Mouse (Mus musculus) CD8-positive naive resting alpha-beta T cell, adult 2 months (primary cell): ENCODE data around the gene Eif2s3y.
A peak's percentile ranks its signal among the peaks of the same experiment; 100 is the strongest.

ENCODE experiments used
- DNase-seq, 2 experiments: peaks; one replicate each; pipeline ENCODE4 v3.0.0; 2022; ENCODE audit warnings: low read depth in 2 of 2, low spot score in 2 of 2

Eif2s3y gene

GRCm38 (mm10) chrY:1009882-1010751, at the start of gene Eif2s3y:
Gene Eif2s3y, plus strand, starts transcription at chrY:1010543.
- peak in 1 of 2 experiments; percentile 71 for DNase-seq
